Mouse (Mus musculus) retina, adult 2 months (tissue): ENCODE results near the gene Clstn3.
"Not testable (repeated sequence)": the region's sequence is repeated elsewhere in the genome, so short reads cannot be mapped to it uniquely, and the experiment has no call there.

Source experiments
- DNase-seq: peaks from one replicate; pipeline ENCODE4 v3.0.0-alpha.2; 2012; ENCODE audit warnings: low read depth, low spot score

The Clstn3 gene

DNA sequence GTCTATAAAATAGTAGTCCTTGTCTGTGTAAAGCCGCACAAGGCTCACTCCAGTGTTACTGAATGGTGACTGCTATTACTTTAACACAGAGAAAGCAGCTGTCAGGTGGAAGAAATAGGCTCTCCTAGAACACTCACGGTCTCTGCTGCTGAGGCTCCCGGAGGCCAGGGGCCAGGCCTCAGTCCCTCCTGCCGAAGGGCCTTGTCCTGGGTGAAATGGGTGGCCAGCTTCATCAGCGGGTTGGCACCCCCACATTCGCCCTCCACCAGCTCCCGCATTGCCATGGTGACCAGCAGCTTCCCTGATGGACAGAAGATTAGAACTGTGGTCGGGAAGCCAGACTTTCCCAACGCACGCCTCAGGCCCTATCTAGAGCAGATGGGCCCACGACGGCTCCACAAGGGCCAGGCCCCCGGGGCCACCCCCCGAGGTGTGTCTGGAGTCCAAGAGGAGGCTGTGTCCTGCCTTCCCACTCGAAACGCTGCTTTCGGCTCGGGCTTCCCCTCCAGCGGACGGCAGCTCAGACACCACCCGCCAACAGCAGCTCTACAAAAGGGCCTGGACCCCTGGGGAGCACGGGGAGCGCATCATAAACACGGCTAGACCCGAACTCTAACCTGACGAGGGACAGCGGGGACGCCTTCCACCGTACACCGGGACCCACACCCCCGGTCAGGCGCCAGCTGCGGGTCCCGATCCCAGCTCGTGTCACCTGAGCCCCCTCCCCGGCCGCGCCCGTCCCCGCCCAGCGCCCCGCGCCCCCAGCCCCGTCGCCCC is 50.3 kb downstream of the Clstn3 start:
- DNase-seq = no peak

DNA sequence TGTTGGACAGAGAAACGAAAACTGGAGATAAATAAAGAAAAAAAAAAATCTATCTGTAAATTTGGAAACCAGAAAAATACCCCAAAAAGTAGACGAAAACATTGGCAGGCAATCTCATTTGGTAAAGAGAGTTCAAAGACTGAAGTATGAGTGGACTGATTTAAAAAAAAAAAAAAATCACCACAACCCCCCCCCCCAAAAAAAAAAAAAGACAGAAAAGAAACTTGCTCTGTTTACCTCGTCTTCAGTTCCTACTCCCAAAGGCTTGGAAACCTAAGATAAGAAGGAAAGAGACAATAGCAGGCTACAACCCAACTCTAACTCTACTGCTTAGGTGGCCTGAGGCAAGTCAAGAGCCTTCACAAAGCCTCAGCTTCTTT is 50.8 kb downstream of the Clstn3 start:
- DNase-seq = no peak

DNA sequence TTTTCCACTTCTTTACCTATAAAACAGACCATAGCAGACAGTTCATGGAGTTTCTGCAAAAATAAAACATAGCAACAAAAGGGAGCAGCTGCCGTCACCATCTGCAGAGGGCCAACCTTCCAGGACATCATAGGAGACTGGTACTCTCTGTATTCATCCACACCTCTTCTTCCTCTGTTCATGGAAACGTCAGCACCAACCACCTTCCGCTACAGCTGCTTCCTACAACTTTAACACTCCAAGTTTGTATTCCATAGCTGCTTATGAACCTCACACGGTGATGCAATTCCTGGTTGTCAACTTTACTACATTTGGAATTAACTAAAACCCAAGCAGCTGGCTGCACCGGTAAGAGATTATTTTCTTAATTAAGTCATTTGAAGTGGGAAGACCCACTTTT is 56.2 kb downstream of the Clstn3 start:
- no peak for DNase-seq

DNA sequence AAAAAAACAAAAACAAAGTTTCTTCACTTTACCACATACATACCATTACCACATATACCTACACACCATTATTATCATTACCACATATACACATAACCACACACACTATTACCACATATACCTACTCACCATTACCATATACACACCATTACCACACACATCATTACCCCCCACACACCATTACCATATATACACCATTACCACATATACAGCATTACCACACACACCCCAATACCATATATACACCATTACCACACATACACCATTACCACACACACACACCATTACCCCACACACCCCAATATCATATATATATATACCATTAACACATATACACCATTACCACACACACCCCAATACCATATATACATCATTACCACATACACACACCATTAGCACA is 57.4 kb downstream of the Clstn3 start:
- DNase-seq = no peak

DNA sequence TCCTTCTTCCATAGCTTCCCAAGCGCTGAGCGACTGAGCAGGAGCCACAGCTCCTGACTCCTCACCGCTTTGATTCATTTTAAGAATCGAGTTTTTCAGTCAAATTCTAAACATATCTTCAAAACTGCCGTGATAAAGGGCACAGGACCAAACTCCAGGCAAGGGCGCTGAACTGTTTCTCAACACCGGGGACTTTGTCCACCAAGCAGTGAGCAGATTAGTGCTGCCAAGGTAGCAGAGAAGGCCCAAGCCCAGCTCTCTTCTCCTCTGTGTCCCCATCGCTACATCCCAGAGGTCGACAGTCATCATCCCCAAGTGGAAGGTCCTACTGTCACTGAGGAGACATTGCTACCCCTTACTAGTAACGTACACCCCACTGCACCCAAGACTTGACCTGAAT is 58.3 kb downstream of the Clstn3 start:
- no peak for DNase-seq

DNA sequence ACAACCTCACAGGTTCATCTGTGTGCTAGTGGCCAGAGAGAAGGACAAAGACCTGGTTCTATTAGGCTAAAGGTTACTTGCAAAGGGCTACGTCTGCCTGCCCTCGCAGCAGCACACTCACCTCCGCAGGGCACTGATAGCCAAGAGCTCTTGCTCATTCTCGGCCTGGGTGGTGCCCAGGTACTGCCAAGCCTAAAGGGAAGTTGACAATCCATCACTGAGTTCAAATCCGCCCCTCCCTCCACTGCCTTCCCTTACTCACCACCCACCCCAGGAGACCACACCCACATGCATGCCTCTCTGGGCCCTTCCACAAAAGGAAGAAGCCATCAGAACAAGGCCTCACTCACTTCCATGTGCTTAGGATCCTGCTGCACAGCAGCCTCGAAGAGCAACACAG is 64.9 kb downstream of the Clstn3 start:
- no peak for DNase-seq

DNA sequence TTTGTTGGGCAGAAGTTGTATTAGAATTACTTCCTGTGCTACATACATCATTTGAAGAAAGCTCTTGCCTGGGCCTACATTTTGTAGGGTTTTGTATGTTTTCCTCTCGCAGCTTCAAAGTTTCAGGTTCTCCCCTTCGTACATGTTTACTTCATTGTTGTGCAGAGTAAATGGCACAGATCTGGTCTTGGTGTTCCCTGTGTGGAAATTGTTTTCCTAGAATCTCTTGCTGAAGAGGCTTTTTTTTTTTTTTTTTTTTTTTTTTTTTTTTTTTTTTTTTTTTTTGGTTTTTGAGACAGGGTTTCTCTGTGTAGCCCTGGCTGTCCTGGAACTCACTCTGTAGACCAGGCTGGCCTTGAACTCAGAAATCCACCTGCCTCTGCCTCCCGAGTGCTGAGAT is 69.6 kb downstream of the Clstn3 start:
- not testable (repeated sequence) for DNase-seq
